Mouse (Mus musculus) lung, postnatal 0 days (tissue): ENCODE measurements around the gene Pdss2. TPM values are rescaled to one million over a fixed set of nuclear protein-coding genes. Genes with fewer than 3 reads are reported as not detected.

Experiments
- ATAC-seq: fragments of 200-750 bp; cut with Nextera tagmentation; 2 replicates; pipeline ENCODE4 v1.8.0; 2017; ENCODE audit warnings: moderate library complexity
- DNase-seq: peaks from one replicate; pipeline ENCODE4 v3.0.0-alpha.2; 2016; ENCODE audit warnings: low spot score
- H3K27ac ChIP-seq: fragments of 300-500 bp; sonication (generic); 2 replicates; pipeline ENCODE4 v1.5.1; 2014; ENCODE audit warnings: antibody characterized with exemption, mild to moderate bottlenecking, low read length, mixed read lengths
- H3K27me3 ChIP-seq: fragments of 300-500 bp; sonication (generic); replicated peaks from 2 replicates; pipeline ENCODE4 v1.6.1; 2014; ENCODE audit warnings: low read length, mixed read lengths; ENCODE audit not compliant: insufficient read depth
- H3K36me3 ChIP-seq: fragments of 300-500 bp; sonication (generic); 2 replicates; pipeline ENCODE4 v1.6.1; 2014; ENCODE audit warnings: low read length, mixed read lengths; ENCODE audit not compliant: insufficient read depth
- H3K4me1 ChIP-seq: fragments of 300-500 bp; sonication (generic); 2 replicates; pipeline ENCODE4 v1.6.1; 2014; ENCODE audit warnings: antibody characterized with exemption, low read depth, low read length, mixed read lengths; ENCODE audit not compliant: insufficient read depth
- H3K4me2 ChIP-seq: fragments of 300-500 bp; sonication (generic); replicated peaks from 2 replicates; pipeline ENCODE4 v1.6.1; 2014; ENCODE audit warnings: low read depth, mild to moderate bottlenecking, low read length, moderate library complexity, mixed read lengths
- H3K4me3 ChIP-seq: fragments of 300-500 bp; sonication (generic); 2 replicates; pipeline ENCODE4 v1.5.1; 2014; ENCODE audit warnings: low read depth, low read length
- H3K9ac ChIP-seq: fragments of 300-500 bp; sonication (generic); replicated peaks from 2 replicates; pipeline ENCODE4 v1.6.1; 2014; ENCODE audit warnings: low read depth, mild to moderate bottlenecking
- H3K9me3 ChIP-seq: fragments of 300-500 bp; sonication (generic); 2 replicates; pipeline ENCODE4 v1.6.1; 2016; ENCODE audit warnings: low read length, mixed read lengths
- CTCF ChIP-seq: IDR thresholded peaks from 2 replicates; pipeline ENCODE4 v1.5.1; 2016; ENCODE audit warnings: antibody characterized with exemption, mild to moderate bottlenecking
- EP300 ChIP-seq: IDR thresholded peaks from 2 replicates; pipeline ENCODE4 v1.6.1; 2016; ENCODE audit warnings: antibody characterized with exemption, mild to moderate bottlenecking, control low read depth
- WGBS: fragments of 180-500 bp; shearing (Covaris S2); extraction: QIAGEN DNeasy Blood & Tissue Kit; methylation state at CpG from one replicate; pipeline ENCODE4 v1.1.7; 2014; 5-methylcytosine and 5-hydroxymethylcytosine counted together
- polyA plus RNA-seq: library from polyadenylated mRNA; unstranded; fragments of >200 nt; fragmentation: Nextera tagmentation; extraction: Ambion mirVana; gene quantifications from 2 replicates; pipeline ENCODE4 v1.2.1, GENCODE M21; 2015

Gene Pdss2
- polyA plus RNA-seq, 1 experiment from 2014 or later = 4.5 TPM

GRCm38 (mm10) chr10:43452663-43452996, 231.3 kb downstream of the Pdss2 start:
- Histone ChIP-seq H3K27me3 (no peaks in the 10 kb centered on the region), H3K9ac (no peak overlapping the region), H3K9me3 (no peaks in the 10 kb centered on the region), H3K36me3 (no peaks in the 10 kb centered on the region), H3K27ac (no peak overlapping the region), H3K4me3 (no peak overlapping the region), H3K4me2 (peak overlapping the region; percentile 44; the same call in 1 of the 2 replicates), H3K4me1 (no peaks in the 10 kb centered on the region)
- WGBS = 16% methylated on average over 5 of the region's 5 CpGs
- ATAC-seq (no peak), DNase-seq (no peak)
- TF ChIP-seq EP300 (no peak), CTCF (no peak)

GRCm38 (mm10) chr10:43454219-43454618, 232.9 kb downstream of the Pdss2 start:
- TF ChIP-seq EP300 (no peak), CTCF (no peak)
- no peaks in the 10 kb centered on the region for H3K9me3 ChIP-seq
- H3K36me3 ChIP-seq = no peaks in the 10 kb centered on the region
- 79% methylated on average over 1 of the region's 1 CpGs for WGBS
- no peak overlapping the region for H3K4me2 ChIP-seq
- no peak for DNase-seq
- H3K27ac ChIP-seq = no peak overlapping the region
- H3K4me3 ChIP-seq = no peak overlapping the region
- H3K9ac ChIP-seq = no peak overlapping the region
- H3K4me1 ChIP-seq = no peaks in the 10 kb centered on the region
- ATAC-seq = no peak
- H3K27me3 ChIP-seq = no peaks in the 10 kb centered on the region

DNA sequence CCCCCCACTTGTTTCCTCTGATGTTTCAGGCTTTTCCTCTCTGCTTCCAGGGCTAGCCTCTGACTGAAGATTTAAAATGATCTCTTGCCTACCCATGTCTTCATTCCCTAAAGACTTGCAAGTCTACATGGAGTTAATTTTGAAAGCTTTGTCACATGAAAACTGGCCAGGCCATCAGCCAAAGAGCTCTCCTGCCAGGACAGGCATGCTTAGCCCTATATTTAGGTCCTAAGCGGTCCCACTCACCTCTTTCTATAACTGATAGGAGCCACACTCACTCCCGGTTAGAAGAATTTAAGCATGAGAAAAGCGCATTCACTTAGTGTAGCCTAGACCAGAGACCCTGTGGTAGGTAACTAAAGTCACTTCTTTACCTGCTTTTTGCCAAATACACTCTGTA, 233.4 kb downstream of the Pdss2 start:
- WGBS = 78% methylated on average over 3 of the region's 3 CpGs
- no peaks in the 10 kb centered on the region for H3K27me3 ChIP-seq
- H3K4me3 ChIP-seq = no peak overlapping the region
- no peak overlapping the region for H3K27ac ChIP-seq
- no peaks in the 10 kb centered on the region for H3K36me3 ChIP-seq
- no peak overlapping the region for H3K4me2 ChIP-seq
- DNase-seq (no peak), ATAC-seq (no peak)
- no peak overlapping the region for H3K9ac ChIP-seq
- no peaks in the 10 kb centered on the region for H3K4me1 ChIP-seq
- no peaks in the 10 kb centered on the region for H3K9me3 ChIP-seq
- no peak for TF ChIP-seq CTCF
- TF ChIP-seq EP300 = no peak

- TF ChIP-seq EP300 = no peak
- H3K9me3 ChIP-seq = no peaks in the 10 kb centered on the region
- H3K4me2 ChIP-seq = no peak overlapping the region
- DNase-seq (no peak), ATAC-seq (no peak)
- H3K36me3 ChIP-seq = no peaks in the 10 kb centered on the region
- no peak overlapping the region for H3K4me3 ChIP-seq
- no peak overlapping the region for H3K27ac ChIP-seq
- no peaks in the 10 kb centered on the region for H3K27me3 ChIP-seq
- 65% methylated on average over 5 of the region's 5 CpGs for WGBS
- no peak overlapping the region for H3K9ac ChIP-seq
- no peaks in the 10 kb centered on the region for H3K4me1 ChIP-seq
Observed at GRCm38 (mm10) chr10:43462821-43463220, 241.5 kb downstream of the Pdss2 start.

GRCm38 (mm10) chr10:43463227-43463626, 241.9 kb downstream of the Pdss2 start:
- TF ChIP-seq EP300 (no peak), CTCF (no peak)
- no peaks in the 10 kb centered on the region for H3K36me3 ChIP-seq
- ATAC-seq (no peak), DNase-seq (no peak)
- no peaks in the 10 kb centered on the region for H3K9me3 ChIP-seq
- H3K4me2 ChIP-seq = no peak overlapping the region
- 49% methylated on average over 3 of the region's 3 CpGs for WGBS
- no peak overlapping the region for H3K27ac ChIP-seq
- no peak overlapping the region for H3K9ac ChIP-seq
- H3K4me3 ChIP-seq = no peak overlapping the region
- no peaks in the 10 kb centered on the region for H3K4me1 ChIP-seq
- no peaks in the 10 kb centered on the region for H3K27me3 ChIP-seq

DNA sequence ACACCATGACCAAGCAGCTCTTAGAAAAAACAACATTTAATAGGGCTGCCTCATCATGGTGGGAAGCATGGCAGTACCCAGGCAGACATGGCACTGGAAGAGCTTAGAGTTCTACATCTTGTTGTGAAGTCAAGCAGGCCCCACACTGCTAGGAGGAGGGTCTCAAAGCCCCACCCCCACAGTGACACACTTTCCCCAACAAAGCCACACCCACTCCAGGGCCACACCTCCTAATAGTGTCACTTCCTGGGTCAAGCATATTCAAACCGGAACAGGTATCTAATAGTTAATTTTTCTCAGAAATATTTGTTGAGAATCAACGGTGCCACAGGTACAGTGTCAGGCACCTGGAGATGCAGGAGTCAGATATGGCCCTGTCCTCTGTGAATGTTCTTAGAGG, 244.9 kb downstream of the Pdss2 start:
- Histone ChIP-seq H3K27ac (no peak overlapping the region), H3K4me2 (no peak overlapping the region), H3K27me3 (no peaks in the 10 kb centered on the region), H3K4me3 (no peak overlapping the region), H3K9ac (no peak overlapping the region), H3K4me1 (no peaks in the 10 kb centered on the region), H3K9me3 (no peaks in the 10 kb centered on the region), H3K36me3 (no peaks in the 10 kb centered on the region)
- DNase-seq = no peak
- no peak for ATAC-seq
- 79% methylated on average over 2 of the region's 2 CpGs for WGBS
- no peak for TF ChIP-seq CTCF
- no peak for TF ChIP-seq EP300

- Histone ChIP-seq H3K4me1 (no peaks in the 10 kb centered on the region), H3K9ac (no peak overlapping the region), H3K9me3 (no peaks in the 10 kb centered on the region), H3K4me2 (0 out of 2 replicates have a peak overlapping the region, but pooled peaks have one; percentile 23), H3K27ac (no peak overlapping the region), H3K4me3 (no peak overlapping the region), H3K27me3 (no peaks in the 10 kb centered on the region), H3K36me3 (no peaks in the 10 kb centered on the region)
- DNase-seq (no peak), ATAC-seq (no peak; the same call in 1 of the 2 replicates)
- TF ChIP-seq CTCF (no peak), EP300 (no peak)
- WGBS = 32% methylated on average over 13 of the region's 13 CpGs
Observed at GRCm38 (mm10) chr10:43467659-43468058, 246.4 kb downstream of the Pdss2 start.
